Mouse (Mus musculus) heart, embryonic 12.5 days (tissue): ENCODE data around the gene Man2a2. TPM values are rescaled to one million over a fixed set of nuclear protein-coding genes. Genes with fewer than 3 reads are reported as not detected.

Source experiments
- ATAC-seq: fragments of 200-750 bp; cut with Nextera tagmentation; 2 replicates; pipeline ENCODE4 v1.8.0; 2017; ENCODE audit warnings: moderate TSS enrichment, moderate library complexity; ENCODE audit not compliant: insufficient number of reproducible peaks, low FRiP score
- H3K27ac ChIP-seq: fragments of 300-500 bp; sonication (generic); 2 replicates; pipeline ENCODE4 v1.5.1; 2016; ENCODE audit warnings: mild to moderate bottlenecking, moderate library complexity; ENCODE audit not compliant: poor library complexity, severe bottlenecking
- H3K27me3 ChIP-seq: fragments of 300-500 bp; sonication (generic); replicated peaks from 2 replicates; pipeline ENCODE4 v1.6.1; 2016; ENCODE audit warnings: mild to moderate bottlenecking, moderate library complexity
- H3K36me3 ChIP-seq: fragments of 300-500 bp; sonication (generic); 2 replicates; pipeline ENCODE4 v1.6.1; 2016; ENCODE audit warnings: mild to moderate bottlenecking, moderate library complexity
- H3K4me1 ChIP-seq: fragments of 300-500 bp; sonication (generic); replicated peaks from 2 replicates; pipeline ENCODE4 v1.6.1; 2016; ENCODE audit warnings: mild to moderate bottlenecking
- H3K4me2 ChIP-seq: fragments of 300-500 bp; sonication (generic); 2 replicates; pipeline ENCODE4 v1.6.1; 2016; ENCODE audit warnings: mild to moderate bottlenecking, moderate library complexity
- H3K4me3 ChIP-seq: fragments of 300-500 bp; sonication (generic); 2 replicates; pipeline ENCODE4 v1.5.1; 2016; ENCODE audit warnings: mild to moderate bottlenecking
- H3K9ac ChIP-seq: fragments of 300-500 bp; sonication (generic); 2 replicates; pipeline ENCODE4 v1.6.1; 2016; ENCODE audit warnings: mild to moderate bottlenecking, moderate library complexity
- H3K9me3 ChIP-seq: fragments of 300-500 bp; sonication (generic); replicated peaks from 2 replicates; pipeline ENCODE4 v1.6.1; 2016; ENCODE audit warnings: mild to moderate bottlenecking, moderate library complexity
- WGBS: fragments of 180-500 bp; shearing (Covaris S2); methylation state at CpG from one replicate; pipeline ENCODE4 v1.1.7; 2016; 5-methylcytosine and 5-hydroxymethylcytosine counted together
- polyA plus RNA-seq: library from polyadenylated mRNA; unstranded; fragments of >200 nt; fragmentation: Nextera tagmentation; extraction: Ambion mirVana; gene quantifications from 2 replicates; pipeline ENCODE4 v1.2.1, GENCODE M21; 2016

Gene Man2a2
- polyA plus RNA-seq, 1 experiment from 2014 or later: 25.0 TPM

GRCm38 (mm10) chr7:80347670-80348586, 23.2 kb downstream of the Man2a2 start:
- H3K27me3 ChIP-seq: no peaks in the 10 kb centered on the region
- no peak overlapping the region for H3K4me2 ChIP-seq
- 0 out of 2 replicates have a peak, but pooled peaks cover 4% of the 10 kb centered on the region for H3K9me3 ChIP-seq
- WGBS: 68% methylated on average over 13 of the region's 13 CpGs
- ATAC-seq: no peak
- no peak overlapping the region for H3K4me3 ChIP-seq
- no peak overlapping the region for H3K27ac ChIP-seq
- peaks cover 17% of the 10 kb centered on the region for H3K4me1 ChIP-seq
- no peak overlapping the region for H3K9ac ChIP-seq
- H3K36me3 ChIP-seq: peaks cover 37% of the 10 kb centered on the region

GRCm38 (mm10) chr7:80346830-80347229, 24.3 kb downstream of the Man2a2 start:
- Histone ChIP-seq H3K4me1 (peaks cover 26% of the 10 kb centered on the region), H3K27ac (no peak overlapping the region), H3K27me3 (no peaks in the 10 kb centered on the region), H3K4me2 (no peak overlapping the region), H3K36me3 (peaks cover 27% of the 10 kb centered on the region), H3K4me3 (no peak overlapping the region), H3K9ac (no peak overlapping the region), H3K9me3 (0 out of 2 replicates have a peak, but pooled peaks cover 4% of the 10 kb centered on the region)
- WGBS: 66% methylated on average over 5 of the region's 5 CpGs
- no peak for ATAC-seq

DNA sequence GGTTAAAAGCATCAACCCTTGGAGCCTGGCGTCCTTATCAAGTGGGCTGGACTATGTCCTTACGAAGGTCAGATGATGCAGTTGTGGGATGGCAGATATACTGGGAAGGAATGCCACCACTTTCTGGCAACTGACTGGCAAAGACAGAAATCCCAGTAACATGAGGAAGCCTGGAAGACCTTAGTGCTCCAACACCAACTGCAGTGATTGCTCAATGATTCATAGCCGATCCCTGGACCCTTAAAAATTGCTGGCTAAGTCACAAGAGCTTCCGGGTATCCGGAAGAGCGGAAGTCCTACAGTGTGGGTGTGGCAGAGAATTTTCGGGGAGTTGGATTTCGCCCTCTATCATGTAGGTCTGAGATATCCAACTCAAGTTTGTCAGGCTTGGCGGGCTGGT, 25.0 kb downstream of the Man2a2 start:
- 0 out of 2 replicates have a peak, but pooled peaks cover 4% of the 10 kb centered on the region for H3K9me3 ChIP-seq
- no peak overlapping the region for H3K27ac ChIP-seq
- H3K27me3 ChIP-seq: no peaks in the 10 kb centered on the region
- no peak overlapping the region for H3K4me3 ChIP-seq
- 78% methylated on average over 9 of the region's 9 CpGs for WGBS
- no peak overlapping the region for H3K4me2 ChIP-seq
- peaks cover 22% of the 10 kb centered on the region for H3K36me3 ChIP-seq
- H3K9ac ChIP-seq: no peak overlapping the region
- no peak for ATAC-seq
- peaks cover 31% of the 10 kb centered on the region for H3K4me1 ChIP-seq

DNA sequence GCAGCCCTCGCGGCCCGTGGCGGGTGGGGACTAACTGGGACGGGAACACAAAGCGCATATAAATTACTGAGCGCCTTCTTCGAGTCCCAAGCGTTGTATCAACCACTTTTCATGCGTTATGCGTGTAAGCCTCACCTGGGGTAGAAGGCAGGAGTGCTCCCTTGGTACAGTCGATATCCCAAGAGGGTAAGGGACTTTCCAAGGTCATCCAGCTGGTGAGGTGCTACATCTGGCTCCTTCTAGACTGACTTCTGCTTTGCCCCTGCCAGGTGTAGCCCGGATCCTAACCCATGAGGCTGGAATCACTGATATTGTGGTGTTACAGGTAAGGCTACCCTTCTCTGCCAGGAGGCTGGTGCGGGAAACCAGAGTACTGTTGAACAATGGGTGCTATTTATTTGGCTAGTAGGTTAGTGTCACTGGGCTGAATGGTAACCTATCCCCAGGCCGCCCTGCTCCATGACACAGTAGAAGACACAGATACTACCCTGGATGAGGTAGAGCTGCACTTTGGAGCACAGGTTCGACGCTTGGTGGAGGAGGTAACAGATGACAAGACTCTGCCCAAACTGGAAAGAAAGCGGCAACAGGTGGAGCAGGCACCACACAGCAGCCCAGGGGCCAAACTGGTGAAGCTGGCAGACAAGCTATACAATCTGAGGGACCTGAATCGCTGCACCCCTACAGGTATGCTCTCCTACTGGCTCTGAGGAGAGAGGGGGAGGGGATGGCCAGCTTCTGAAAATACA, 27.7 kb downstream of the Man2a2 start:
- peak overlapping the region; percentile 69 for H3K4me3 ChIP-seq
- peak overlapping the region; percentile 64; the same call in 1 of the 2 replicates for H3K27ac ChIP-seq
- H3K4me2 ChIP-seq: peak overlapping the region; percentile 77
- peaks cover 4% of the 10 kb centered on the region; the same call in 1 of the 2 replicates for H3K36me3 ChIP-seq
- peaks cover 47% of the 10 kb centered on the region for H3K4me1 ChIP-seq
- peak overlapping the region; percentile 92 for H3K9ac ChIP-seq
- 24% methylated on average over 19 of the region's 19 CpGs for WGBS
- H3K27me3 ChIP-seq: no peaks in the 10 kb centered on the region
- 0 out of 2 replicates have a peak, but pooled peaks cover 4% of the 10 kb centered on the region for H3K9me3 ChIP-seq
- ATAC-seq: no peak

DNA sequence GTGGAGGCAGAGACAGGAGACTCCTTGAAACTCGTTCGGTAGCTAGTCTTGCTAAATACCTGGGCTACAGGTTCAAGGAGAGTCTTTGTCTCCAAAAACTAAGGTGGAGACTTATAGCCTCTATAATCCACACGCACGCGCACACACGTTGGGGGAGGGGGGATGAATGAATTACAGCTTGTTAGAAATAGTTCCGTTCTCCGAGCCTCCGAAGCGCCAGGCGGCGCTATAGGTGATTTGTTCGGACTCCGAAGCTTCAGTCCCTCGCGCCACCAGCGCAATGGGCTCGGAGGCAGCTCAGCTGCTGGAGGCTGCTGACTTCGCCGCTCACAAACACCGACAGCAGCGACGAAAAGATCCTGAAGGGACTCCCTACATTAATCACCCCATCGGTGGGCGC, 28.3 kb downstream of the Man2a2 start, which contains the start of gene Hddc3:
Hddc3 (plus strand) TSS at position 247 of the 400 bp plus-strand sequence.
- H3K4me3 ChIP-seq: peak within 1 kb of the TSS; percentile 69
- ATAC-seq: no peak
- peak within 1 kb of the TSS; percentile 64; the same call in 1 of the 2 replicates for H3K27ac ChIP-seq
- H3K9me3 ChIP-seq: 0 out of 2 replicates have a peak, but pooled peaks cover 4% of the 10 kb centered on the region
- peaks cover 4% of the 10 kb centered on the region; the same call in 1 of the 2 replicates for H3K36me3 ChIP-seq
- peak within 1 kb of the TSS; percentile 77 for H3K4me2 ChIP-seq
- no peaks in the 10 kb centered on the region for H3K27me3 ChIP-seq
- WGBS: under 1% methylated on average over 25 of the region's 25 CpGs
- peak within 1 kb of the TSS; percentile 92 for H3K9ac ChIP-seq
- peaks cover 50% of the 10 kb centered on the region for H3K4me1 ChIP-seq

DNA sequence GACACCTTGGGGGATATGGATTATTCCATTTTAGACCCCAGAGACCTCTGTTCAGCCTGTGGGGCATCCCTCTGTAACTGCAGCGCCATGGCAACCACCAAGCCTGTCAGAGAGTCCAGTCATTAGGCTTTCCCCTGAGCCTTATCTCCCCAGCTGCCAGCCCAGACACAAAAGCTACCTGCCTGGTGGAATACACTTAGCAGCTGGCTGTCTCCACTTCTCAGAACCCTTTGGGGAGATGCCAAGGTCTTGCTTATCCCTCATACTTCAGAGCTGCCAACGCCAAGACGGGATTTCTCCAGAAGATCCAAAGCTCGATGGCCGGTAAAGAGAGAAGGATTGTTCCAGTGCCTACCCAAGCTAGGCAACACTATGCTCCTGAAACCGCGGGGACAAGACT, 29.4 kb downstream of the Man2a2 start:
- peaks cover 48% of the 10 kb centered on the region for H3K4me1 ChIP-seq
- 0 out of 2 replicates have a peak, but pooled peaks cover 4% of the 10 kb centered on the region for H3K9me3 ChIP-seq
- no peak overlapping the region for H3K27ac ChIP-seq
- no peak overlapping the region for H3K4me2 ChIP-seq
- ATAC-seq: no peak
- 54% methylated on average over 7 of the region's 7 CpGs for WGBS
- H3K27me3 ChIP-seq: no peaks in the 10 kb centered on the region
- H3K9ac ChIP-seq: no peak overlapping the region
- no peak overlapping the region for H3K4me3 ChIP-seq
- H3K36me3 ChIP-seq: peaks cover 14% of the 10 kb centered on the region

DNA sequence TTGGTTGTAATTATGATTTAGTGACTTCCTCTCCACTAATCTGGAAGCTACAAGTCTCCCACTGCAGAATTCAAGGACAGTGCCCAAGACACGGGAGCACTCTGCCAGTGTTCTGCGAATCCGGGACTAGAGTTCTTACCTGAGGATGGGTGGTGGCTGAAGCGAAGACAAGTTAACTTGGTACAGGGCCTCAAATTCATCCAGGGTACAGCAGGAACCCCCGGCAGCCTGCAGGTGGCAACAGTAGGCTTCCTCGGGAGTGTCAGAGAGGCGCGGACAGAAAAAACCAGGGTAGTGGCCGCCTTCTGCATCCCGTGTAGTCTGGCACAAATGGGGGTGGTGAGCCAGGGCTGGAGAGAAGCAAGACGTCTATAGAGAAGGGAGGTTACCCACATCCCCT, 30.4 kb downstream of the Man2a2 start, which contains the start of gene Unc45a:
Unc45a (minus strand) TSS at position 213 of the 400 bp plus-strand sequence.
- Histone ChIP-seq H3K9ac (peak within 1 kb of the TSS; percentile 83), H3K4me3 (peak within 1 kb of the TSS; percentile 79), H3K27me3 (no peaks in the 10 kb centered on the region), H3K4me2 (peak within 1 kb of the TSS; percentile 89), H3K4me1 (peaks cover 43% of the 10 kb centered on the region), H3K9me3 (0 out of 2 replicates have a peak, but pooled peaks cover 4% of the 10 kb centered on the region), H3K27ac (peak within 1 kb of the TSS; percentile 78), H3K36me3 (peaks cover 24% of the 10 kb centered on the region)
- ATAC-seq: peak; percentile 68
- WGBS: 2% methylated on average over 11 of the region's 11 CpGs

- Histone ChIP-seq H3K4me2 (peak overlapping the region; percentile 89), H3K36me3 (peaks cover 27% of the 10 kb centered on the region), H3K27me3 (no peaks in the 10 kb centered on the region), H3K4me1 (peaks cover 41% of the 10 kb centered on the region), H3K27ac (peak overlapping the region; percentile 78), H3K4me3 (peak overlapping the region; percentile 79), H3K9me3 (no peaks in the 10 kb centered on the region), H3K9ac (peak overlapping the region; percentile 83)
- WGBS: under 1% methylated on average over 45 of the region's 45 CpGs
- ATAC-seq: peak; percentile 97
These were observed 31.2 kb downstream of the Man2a2 start for GRCm38 (mm10) chr7:80339793-80340628.

GRCm38 (mm10) chr7:80339371-80339770, 31.8 kb downstream of the Man2a2 start:
- H3K27ac ChIP-seq: peak overlapping the region; percentile 48; the same call in 1 of the 2 replicates
- H3K36me3 ChIP-seq: peaks cover 33% of the 10 kb centered on the region
- peaks cover 41% of the 10 kb centered on the region for H3K4me1 ChIP-seq
- no peaks in the 10 kb centered on the region for H3K27me3 ChIP-seq
- peak overlapping the region; percentile 89 for H3K4me2 ChIP-seq
- H3K9me3 ChIP-seq: no peaks in the 10 kb centered on the region
- H3K9ac ChIP-seq: peak overlapping the region; percentile 83
- peak overlapping the region; percentile 79 for H3K4me3 ChIP-seq
- no peak for ATAC-seq
- WGBS: 9% methylated on average over 17 of the region's 17 CpGs

DNA sequence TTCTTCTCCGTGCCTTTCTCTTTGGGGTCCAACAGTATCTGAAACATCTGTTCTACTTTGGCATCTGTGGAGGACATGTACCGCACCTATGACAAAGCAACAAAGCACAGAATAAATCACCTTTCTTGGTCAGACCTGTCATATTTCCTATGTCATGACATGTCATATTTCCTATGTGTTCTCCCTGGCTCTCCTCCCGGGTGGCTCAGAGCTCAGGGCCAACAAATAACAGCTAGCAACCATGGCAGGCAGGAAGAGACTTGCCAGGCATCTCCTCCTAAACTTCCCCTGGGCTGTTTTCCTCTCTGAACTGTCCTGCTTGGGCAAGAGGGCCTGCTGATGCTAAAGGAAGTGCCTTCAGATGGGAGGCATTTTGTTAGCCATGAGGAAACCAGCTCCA, 34.2 kb downstream of the Man2a2 start:
- Histone ChIP-seq H3K9me3 (peaks cover 6% of the 10 kb centered on the region; the same call in 1 of the 2 replicates), H3K4me2 (no peak overlapping the region), H3K36me3 (peaks cover 58% of the 10 kb centered on the region), H3K27me3 (no peaks in the 10 kb centered on the region), H3K9ac (no peak overlapping the region), H3K27ac (no peak overlapping the region), H3K4me1 (peaks cover 24% of the 10 kb centered on the region), H3K4me3 (no peak overlapping the region)
- no peak for ATAC-seq
- WGBS: 88% methylated on average over 3 of the region's 3 CpGs
